Mouse (Mus musculus) liver, embryonic 11.5 days (tissue): ENCODE data around the gene Mb. TPM values are rescaled to one million over a fixed set of nuclear protein-coding genes. Genes with fewer than 3 reads are reported as not detected.

ENCODE experiments used
- ATAC-seq: fragments of 200-750 bp; cut with Nextera tagmentation; replicated peaks from 2 replicates; pipeline ENCODE4 v1.8.0; 2017; ENCODE audit warnings: moderate number of reproducible peaks, mild to moderate bottlenecking, moderate TSS enrichment, moderate library complexity; ENCODE audit not compliant: low FRiP score
- DNase-seq: peaks from one replicate; pipeline ENCODE4 v3.0.0-alpha.2; 2017; ENCODE audit warnings: low spot score
- H3K27ac ChIP-seq: fragments of 300-500 bp; sonication (generic); 2 replicates; pipeline ENCODE4 v1.5.1; 2014; ENCODE audit warnings: mild to moderate bottlenecking, low read depth, low read length, control low read depth
- H3K27me3 ChIP-seq: fragments of 300-500 bp; sonication (generic); replicated peaks from 2 replicates; pipeline ENCODE4 v1.6.1; 2014; ENCODE audit warnings: low read length, mixed read lengths; ENCODE audit not compliant: control insufficient read depth, insufficient read depth
- H3K36me3 ChIP-seq: fragments of 300-500 bp; sonication (generic); 2 replicates; pipeline ENCODE4 v1.6.1; 2014; ENCODE audit warnings: mild to moderate bottlenecking, low read length, moderate library complexity, mixed read lengths; ENCODE audit not compliant: control insufficient read depth, insufficient read depth
- H3K4me1 ChIP-seq: fragments of 300-500 bp; sonication (generic); replicated peaks from 2 replicates; pipeline ENCODE4 v1.6.1; 2014; ENCODE audit warnings: low read length, mixed read lengths; ENCODE audit not compliant: control insufficient read depth, insufficient read depth
- H3K4me2 ChIP-seq: fragments of 300-500 bp; sonication (generic); 2 replicates; pipeline ENCODE4 v1.6.1; 2014; ENCODE audit warnings: mild to moderate bottlenecking, control low read depth, moderate library complexity
- H3K4me3 ChIP-seq: fragments of 300-500 bp; sonication (generic); 2 replicates; pipeline ENCODE4 v1.5.1; 2014; ENCODE audit warnings: low read depth, low read length, control low read depth
- H3K9ac ChIP-seq: fragments of 300-500 bp; sonication (generic); 2 replicates; pipeline ENCODE4 v1.6.1; 2014; ENCODE audit warnings: low read depth, low read length, control low read depth
- H3K9me3 ChIP-seq: fragments of 300-500 bp; sonication (generic); 2 replicates; pipeline ENCODE4 v1.6.1; 2016; ENCODE audit warnings: low read length, inconsistent platforms, mixed read lengths; ENCODE audit not compliant: control insufficient read depth
- WGBS: fragments of 180-500 bp; shearing (Covaris S2); extraction: QIAGEN DNeasy Blood & Tissue Kit; methylation state at CpG from one replicate; pipeline ENCODE4 v1.1.7; 2014; 5-methylcytosine and 5-hydroxymethylcytosine counted together
- polyA plus RNA-seq: library from polyadenylated mRNA; unstranded; fragments of >200 nt; fragmentation: Nextera tagmentation; extraction: Ambion mirVana; gene quantifications from 2 replicates; pipeline ENCODE4 v1.2.1, GENCODE M21; 2014

Gene Mb
- polyA plus RNA-seq, 1 experiment from 2014 or later: 0.56 TPM

GRCm38 (mm10) chr15:77040784-77041183, 9.7 kb downstream of the Mb start:
- Histone ChIP-seq H3K27ac (no peak overlapping the region), H3K9me3 (no peaks in the 10 kb centered on the region), H3K4me1 (0 out of 2 replicates have a peak, but pooled peaks cover 2% of the 10 kb centered on the region), H3K4me3 (no peak overlapping the region), H3K27me3 (no peaks in the 10 kb centered on the region), H3K36me3 (no peaks in the 10 kb centered on the region), H3K9ac (no peak overlapping the region), H3K4me2 (no peak overlapping the region)
- no peak for DNase-seq
- WGBS: 34% methylated on average over 3 of the region's 3 CpGs
- ATAC-seq: no peak

- ATAC-seq (no peak), DNase-seq (no peak)
- H3K9ac ChIP-seq: no peak overlapping the region
- no peaks in the 10 kb centered on the region for H3K36me3 ChIP-seq
- no peaks in the 10 kb centered on the region for H3K9me3 ChIP-seq
- H3K4me1 ChIP-seq: 0 out of 2 replicates have a peak, but pooled peaks cover 2% of the 10 kb centered on the region
- no peaks in the 10 kb centered on the region for H3K27me3 ChIP-seq
- H3K27ac ChIP-seq: no peak overlapping the region
- H3K4me2 ChIP-seq: no peak overlapping the region
- WGBS: 68% methylated on average over 8 of the region's 9 CpGs
- no peak overlapping the region for H3K4me3 ChIP-seq
These were observed 11.2 kb downstream of the Mb start for GRCm38 (mm10) chr15:77039211-77039700.

- H3K4me1 ChIP-seq: 0 out of 2 replicates have a peak, but pooled peaks cover 2% of the 10 kb centered on the region
- DNase-seq: peak; percentile 52
- no peaks in the 10 kb centered on the region for H3K9me3 ChIP-seq
- no peak overlapping the region for H3K4me2 ChIP-seq
- ATAC-seq: no peak
- WGBS: 33% methylated on average over 11 of the region's 11 CpGs
- no peak overlapping the region for H3K4me3 ChIP-seq
- no peak overlapping the region for H3K9ac ChIP-seq
- H3K36me3 ChIP-seq: no peaks in the 10 kb centered on the region
- H3K27ac ChIP-seq: peak overlapping the region; percentile 76
- no peaks in the 10 kb centered on the region for H3K27me3 ChIP-seq
These were observed 12.9 kb downstream of the Mb start for GRCm38 (mm10) chr15:77037278-77038161.

- H3K4me1 ChIP-seq: 0 out of 2 replicates have a peak, but pooled peaks cover 2% of the 10 kb centered on the region
- H3K4me3 ChIP-seq: no peak overlapping the region
- WGBS: 50% methylated on average over 2 of the region's 2 CpGs
- no peak overlapping the region; the same call in 1 of the 2 replicates for H3K9ac ChIP-seq
- H3K27me3 ChIP-seq: no peaks in the 10 kb centered on the region
- no peak overlapping the region for H3K4me2 ChIP-seq
- DNase-seq (no peak), ATAC-seq (no peak)
- peak overlapping the region; percentile 76 for H3K27ac ChIP-seq
- no peaks in the 10 kb centered on the region for H3K36me3 ChIP-seq
- H3K9me3 ChIP-seq: no peaks in the 10 kb centered on the region
These were observed 13.5 kb downstream of the Mb start for GRCm38 (mm10) chr15:77036989-77037277.

- Histone ChIP-seq H3K27ac (peak overlapping the region; percentile 76), H3K27me3 (no peaks in the 10 kb centered on the region), H3K9me3 (no peaks in the 10 kb centered on the region), H3K9ac (no peak overlapping the region; the same call in 1 of the 2 replicates), H3K4me2 (no peak overlapping the region), H3K4me3 (no peak overlapping the region), H3K4me1 (0 out of 2 replicates have a peak, but pooled peaks cover 2% of the 10 kb centered on the region), H3K36me3 (no peaks in the 10 kb centered on the region)
- DNase-seq (no peak), ATAC-seq (no peak)
- 66% methylated on average over 11 of the region's 11 CpGs for WGBS
These were observed 14.0 kb downstream of the Mb start for GRCm38 (mm10) chr15:77036320-77036988.

GRCm38 (mm10) chr15:77035643-77036042, 14.8 kb downstream of the Mb start:
- DNase-seq (no peak), ATAC-seq (no peak)
- H3K9me3 ChIP-seq: no peaks in the 10 kb centered on the region
- 0 out of 2 replicates have a peak, but pooled peaks cover 2% of the 10 kb centered on the region for H3K4me1 ChIP-seq
- H3K4me2 ChIP-seq: no peak overlapping the region
- no peaks in the 10 kb centered on the region for H3K36me3 ChIP-seq
- H3K9ac ChIP-seq: no peak overlapping the region
- 74% methylated on average over 3 of the region's 3 CpGs for WGBS
- H3K27me3 ChIP-seq: no peaks in the 10 kb centered on the region
- no peak overlapping the region for H3K27ac ChIP-seq
- no peak overlapping the region for H3K4me3 ChIP-seq

- H3K9ac ChIP-seq: no peak overlapping the region
- 62% methylated on average over 6 of the region's 6 CpGs for WGBS
- H3K9me3 ChIP-seq: no peaks in the 10 kb centered on the region
- H3K4me2 ChIP-seq: no peak overlapping the region
- DNase-seq (no peak), ATAC-seq (no peak)
- H3K4me3 ChIP-seq: no peak overlapping the region
- no peaks in the 10 kb centered on the region for H3K36me3 ChIP-seq
- no peak overlapping the region for H3K27ac ChIP-seq
- H3K4me1 ChIP-seq: 0 out of 2 replicates have a peak, but pooled peaks cover 2% of the 10 kb centered on the region
- no peaks in the 10 kb centered on the region for H3K27me3 ChIP-seq
These were observed 15.9 kb downstream of the Mb start for GRCm38 (mm10) chr15:77034526-77034925.

GRCm38 (mm10) chr15:77031271-77031670, 19.2 kb downstream of the Mb start:
- 0 out of 2 replicates have a peak, but pooled peaks cover 2% of the 10 kb centered on the region for H3K4me1 ChIP-seq

More at GRCm38 (mm10) chr15:77031271-77031670, 19.2 kb downstream of the Mb start:
- ATAC-seq (no peak), DNase-seq (no peak)
- H3K9ac ChIP-seq: no peak overlapping the region
- no peaks in the 10 kb centered on the region for H3K9me3 ChIP-seq
- WGBS: 58% methylated on average over 3 of the region's 3 CpGs
- H3K27me3 ChIP-seq: no peaks in the 10 kb centered on the region
- H3K36me3 ChIP-seq: no peaks in the 10 kb centered on the region
- H3K4me3 ChIP-seq: no peak overlapping the region
- no peak overlapping the region for H3K27ac ChIP-seq
- H3K4me2 ChIP-seq: no peak overlapping the region
